Mouse (Mus musculus): ENCODE data around the gene Creb3l1.

Gene Creb3l1

GRCm38 (mm10) chr2:91997905-91998608 is 26.2 kb downstream of the Creb3l1 start:
- DNase-seq (ENCODE audit: low spot score): no peak

DNA sequence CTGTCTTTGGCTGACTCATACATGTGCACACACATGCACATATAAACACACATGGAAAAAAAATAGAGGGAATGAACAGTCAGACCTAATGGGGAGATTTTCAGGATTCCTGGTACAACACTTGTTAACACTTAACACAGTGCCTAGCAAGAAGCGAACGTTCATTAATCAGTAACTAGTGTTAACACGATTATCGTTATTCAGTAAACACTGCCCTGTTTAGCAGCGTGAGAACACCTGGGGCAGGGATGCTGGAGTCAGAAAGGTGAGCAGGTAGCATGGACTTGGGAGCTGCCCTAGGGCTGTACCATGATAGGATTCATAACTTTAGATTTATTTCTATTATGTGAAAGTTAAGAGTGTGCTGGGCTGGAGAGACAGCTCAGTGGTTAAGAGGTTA is 28.3 kb downstream of the Creb3l1 start:
- DNase-seq (ENCODE audit: low spot score): no peak

- no peak for DNase-seq (ENCODE audit: low spot score)
Observed at GRCm38 (mm10) chr2:91993409-91993808, 30.9 kb downstream of the Creb3l1 start.

DNA sequence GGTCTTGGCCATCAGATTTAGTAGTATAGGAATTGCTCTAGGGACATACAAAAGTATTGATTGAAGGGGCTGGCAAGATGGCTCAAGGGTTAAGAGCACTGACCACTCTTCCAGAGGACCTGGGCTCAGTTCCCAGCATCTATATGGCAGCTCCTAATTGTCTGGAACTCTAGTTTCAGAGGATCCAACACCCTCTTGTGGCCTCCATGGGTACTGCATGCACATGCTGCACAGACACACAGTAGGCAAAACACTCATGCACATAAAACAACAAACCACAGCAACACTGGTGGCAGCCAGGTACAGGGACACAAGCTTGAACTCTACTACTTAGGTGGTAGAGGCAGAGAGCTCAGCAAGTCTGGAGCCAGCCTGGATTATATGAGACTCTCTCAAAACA is 34.6 kb downstream of the Creb3l1 start:
- DNase-seq (ENCODE audit: low spot score): no peak

DNA sequence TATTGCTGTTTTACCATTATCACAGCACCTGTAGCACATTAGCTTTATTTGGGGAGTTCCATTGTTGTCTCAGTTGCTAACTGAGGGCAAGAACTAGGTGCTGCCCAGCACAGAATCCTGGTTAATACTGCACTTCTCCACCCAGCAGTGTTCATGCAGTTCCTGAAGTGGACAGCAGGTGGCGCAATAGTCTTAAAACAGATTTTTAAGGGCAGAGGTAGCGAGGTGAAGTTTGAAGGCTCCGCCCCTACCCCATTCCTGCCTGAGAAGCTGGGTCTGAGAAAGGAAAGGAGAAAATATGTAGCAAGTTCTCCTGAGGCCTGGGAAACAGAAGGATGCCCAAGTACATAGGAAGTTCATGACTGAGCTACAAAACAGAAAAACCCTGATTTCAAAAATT is 36.8 kb downstream of the Creb3l1 start:
- peak; percentile 85 for DNase-seq (ENCODE audit: low spot score)

GRCm38 (mm10) chr2:91986071-91986470 is 38.2 kb downstream of the Creb3l1 start:
- DNase-seq (ENCODE audit: low spot score): peak; percentile 69

GRCm38 (mm10) chr2:91984906-91985525 is 39.3 kb downstream of the Creb3l1 start:
- DNase-seq (ENCODE audit: low spot score): no peak

DNA sequence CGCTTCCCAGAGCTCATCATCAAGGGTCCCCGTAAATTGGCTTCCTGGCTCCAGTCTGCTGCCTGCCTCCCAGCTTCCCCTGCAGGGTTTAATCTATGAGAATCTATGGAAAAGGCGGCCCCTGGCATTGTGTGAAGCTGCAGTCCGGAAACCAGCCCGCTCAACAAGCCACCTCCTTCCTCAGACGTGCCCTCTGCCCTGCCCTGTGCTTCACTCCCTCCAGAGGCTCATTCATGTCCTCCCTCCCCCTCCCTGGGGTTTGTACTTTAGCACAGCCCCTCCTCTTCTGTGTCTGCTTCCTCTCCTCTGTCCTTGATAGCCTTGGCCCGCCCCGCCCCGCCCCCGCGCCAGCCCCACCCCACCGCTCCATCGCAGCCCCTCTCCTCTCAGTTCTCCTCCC is 39.9 kb downstream of the Creb3l1 start:
- peak; percentile 93 for DNase-seq (ENCODE audit: low spot score)

DNA sequence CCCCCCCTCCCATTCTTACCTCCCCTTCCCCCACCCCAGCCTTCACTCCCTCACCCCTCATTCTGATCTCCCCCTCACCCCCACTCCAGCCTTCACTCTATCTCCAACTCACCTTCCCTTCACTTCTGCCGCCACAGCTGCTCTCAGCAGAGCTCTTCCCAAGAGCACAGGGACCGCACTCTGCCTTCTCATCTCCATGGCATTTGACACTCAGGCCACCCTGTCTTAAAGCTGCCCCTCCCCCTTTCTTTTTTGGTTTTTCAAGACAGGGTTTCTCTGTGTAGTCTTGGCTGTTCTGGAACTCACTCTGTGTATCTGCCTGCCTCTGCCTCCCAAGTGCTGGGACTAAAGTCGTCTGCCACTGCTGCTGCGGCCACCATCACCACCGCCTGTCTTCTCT is 43.5 kb downstream of the Creb3l1 start:
- no peak for DNase-seq (ENCODE audit: low spot score)

DNA sequence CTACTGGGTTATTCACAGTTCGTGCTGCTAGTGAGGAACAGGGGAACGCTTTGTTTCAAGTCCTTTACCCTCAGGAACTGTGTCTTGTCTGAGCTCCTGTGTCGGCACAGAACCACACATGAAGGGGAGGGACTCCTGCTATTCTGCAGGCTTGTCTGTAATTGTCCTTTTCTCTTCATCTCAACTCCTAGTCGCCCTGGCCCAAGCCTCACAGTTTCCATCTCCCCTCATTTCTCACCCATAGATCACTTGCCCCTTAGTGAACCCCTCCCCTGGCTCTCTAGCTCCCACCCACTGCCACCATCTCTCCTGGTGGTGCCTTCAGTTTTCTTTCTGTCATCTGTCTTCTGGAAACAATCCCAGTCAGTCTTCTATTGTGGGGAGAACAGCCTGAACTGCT is 44.1 kb downstream of the Creb3l1 start:
- DNase-seq (ENCODE audit: low spot score): no peak

GRCm38 (mm10) chr2:91978547-91978946 is 45.8 kb downstream of the Creb3l1 start:
- no peak for DNase-seq (ENCODE audit: low spot score)

DNA sequence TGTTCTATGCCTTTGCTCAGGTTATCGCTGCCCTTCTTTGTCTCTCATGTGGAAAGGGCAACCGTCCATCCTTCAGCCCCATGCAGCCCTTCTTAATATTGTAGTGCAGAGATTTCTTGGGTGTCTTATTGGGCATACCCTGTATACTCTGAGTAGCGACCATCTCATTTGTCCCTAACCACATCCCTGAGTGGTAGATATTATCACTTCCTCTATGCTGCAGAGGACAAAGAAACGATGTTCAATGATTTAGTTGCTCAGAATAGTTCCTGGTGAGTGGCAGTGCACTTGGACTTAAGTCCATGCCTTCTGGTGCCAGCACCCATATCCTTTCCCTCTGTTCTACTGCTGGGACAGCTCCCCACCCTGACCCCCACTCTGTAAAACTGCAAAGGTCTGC is 46.3 kb downstream of the Creb3l1 start:
- no peak for DNase-seq (ENCODE audit: low spot score)

DNA sequence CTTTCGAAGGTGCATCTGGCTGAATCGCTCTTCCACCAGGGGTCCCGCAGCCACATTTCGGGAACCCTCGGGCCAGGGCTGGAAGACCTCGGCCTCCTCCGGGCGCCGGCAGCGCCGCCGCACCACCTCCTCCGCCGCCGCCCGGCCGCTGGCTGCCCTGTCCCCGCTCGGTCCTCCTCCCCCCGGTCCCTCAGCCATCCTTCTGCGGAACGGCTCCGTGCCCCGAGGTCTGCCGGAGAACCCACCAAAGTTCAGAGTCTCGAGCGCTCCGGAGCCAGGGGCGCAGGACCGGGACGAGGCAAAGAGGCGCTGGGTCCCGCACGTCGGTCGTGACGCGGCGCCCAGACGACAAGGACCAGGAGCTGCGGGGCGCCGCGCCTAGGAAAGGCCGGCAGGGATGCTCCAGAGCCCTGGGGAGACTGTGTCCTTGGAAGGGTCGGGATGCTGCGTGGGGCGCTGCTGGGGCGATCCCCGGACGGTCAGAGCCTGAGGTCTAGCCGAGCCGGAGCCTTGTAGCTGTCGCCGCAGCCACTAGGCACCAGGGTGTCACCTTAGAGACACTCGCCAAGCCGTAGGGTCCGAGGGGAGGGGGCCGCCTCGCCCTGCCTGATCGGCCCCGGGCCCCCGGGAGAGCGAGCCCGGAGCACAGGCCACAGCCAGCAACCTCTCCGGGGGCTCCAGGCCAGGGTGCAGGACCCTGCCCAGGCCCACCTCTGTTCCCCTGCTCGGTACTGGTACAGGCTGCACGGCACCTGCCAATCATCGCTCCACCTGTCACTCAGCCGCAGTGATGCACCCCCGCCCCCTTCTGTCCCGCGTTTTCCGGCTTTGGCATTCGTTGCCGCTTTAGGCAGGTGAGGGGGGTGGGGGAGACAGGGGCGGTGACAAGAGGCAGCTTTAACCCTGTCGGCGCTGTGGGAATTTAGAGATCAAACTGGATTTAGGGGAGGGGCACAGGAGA is 48.4 kb downstream of the Creb3l1 start, which contains the start of gene Dgkz:
Gene Dgkz, minus strand, starts transcription at position 284 of the 961 bp plus-strand sequence.
- DNase-seq (ENCODE audit: low spot score): no peak

DNA sequence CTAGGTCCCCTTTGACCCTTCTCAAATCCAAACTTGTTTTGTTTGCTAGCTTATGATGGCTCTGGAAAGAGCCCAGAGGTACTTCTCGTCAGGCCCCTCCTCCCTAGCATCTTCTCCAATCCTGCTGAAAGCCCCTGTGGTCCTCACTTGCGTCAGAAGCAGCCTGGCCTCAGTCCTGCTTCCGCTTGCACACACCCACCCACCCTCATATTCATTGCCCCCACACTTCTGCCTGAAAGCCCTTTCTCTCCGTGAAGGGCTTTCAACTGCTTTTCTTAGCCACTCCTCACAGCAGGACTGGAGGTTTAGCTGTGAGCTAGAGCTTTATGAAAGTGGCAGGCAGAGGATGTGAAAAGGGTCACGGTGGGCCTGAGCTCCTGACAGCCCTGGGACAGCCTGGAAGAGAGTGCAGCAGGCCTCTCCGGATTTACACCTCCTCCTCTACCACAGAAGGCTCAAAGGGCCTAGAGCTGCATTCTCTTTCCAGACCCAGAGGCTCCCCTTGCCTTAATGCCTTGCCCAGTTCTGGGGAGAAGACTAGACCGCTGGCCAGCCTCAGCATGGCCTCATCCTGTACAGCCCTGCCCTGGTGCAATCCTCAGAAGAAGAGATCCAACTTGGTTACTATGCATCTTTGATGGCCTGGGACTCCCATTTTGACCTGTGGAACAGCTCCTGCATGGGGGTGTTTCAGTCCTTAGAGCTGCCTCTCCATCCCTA is 50.7 kb downstream of the Creb3l1 start:
- DNase-seq (ENCODE audit: low spot score): no peak

DNA sequence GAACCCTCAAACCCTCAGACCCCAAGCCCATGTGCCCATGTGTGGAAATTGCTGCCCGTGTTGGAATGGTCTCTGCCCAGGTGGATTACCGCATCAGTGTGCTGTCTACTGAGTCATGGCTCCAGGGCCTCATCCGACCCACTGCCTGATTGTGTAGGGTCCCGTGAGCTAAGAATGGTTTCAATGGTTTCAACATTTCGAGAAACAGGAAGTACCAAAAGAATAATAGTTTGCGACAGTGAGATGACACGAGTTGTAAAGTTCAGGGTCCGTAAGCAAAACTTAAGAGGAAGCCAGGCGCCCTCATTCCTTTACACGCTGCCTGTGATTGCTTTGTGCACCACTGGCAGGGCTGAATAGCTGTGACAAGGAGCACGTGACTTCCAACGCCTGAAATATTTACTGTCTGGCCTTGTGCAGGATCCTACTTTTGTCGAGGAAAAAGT is 52.2 kb downstream of the Creb3l1 start:
- no peak for DNase-seq (ENCODE audit: low spot score)

DNA sequence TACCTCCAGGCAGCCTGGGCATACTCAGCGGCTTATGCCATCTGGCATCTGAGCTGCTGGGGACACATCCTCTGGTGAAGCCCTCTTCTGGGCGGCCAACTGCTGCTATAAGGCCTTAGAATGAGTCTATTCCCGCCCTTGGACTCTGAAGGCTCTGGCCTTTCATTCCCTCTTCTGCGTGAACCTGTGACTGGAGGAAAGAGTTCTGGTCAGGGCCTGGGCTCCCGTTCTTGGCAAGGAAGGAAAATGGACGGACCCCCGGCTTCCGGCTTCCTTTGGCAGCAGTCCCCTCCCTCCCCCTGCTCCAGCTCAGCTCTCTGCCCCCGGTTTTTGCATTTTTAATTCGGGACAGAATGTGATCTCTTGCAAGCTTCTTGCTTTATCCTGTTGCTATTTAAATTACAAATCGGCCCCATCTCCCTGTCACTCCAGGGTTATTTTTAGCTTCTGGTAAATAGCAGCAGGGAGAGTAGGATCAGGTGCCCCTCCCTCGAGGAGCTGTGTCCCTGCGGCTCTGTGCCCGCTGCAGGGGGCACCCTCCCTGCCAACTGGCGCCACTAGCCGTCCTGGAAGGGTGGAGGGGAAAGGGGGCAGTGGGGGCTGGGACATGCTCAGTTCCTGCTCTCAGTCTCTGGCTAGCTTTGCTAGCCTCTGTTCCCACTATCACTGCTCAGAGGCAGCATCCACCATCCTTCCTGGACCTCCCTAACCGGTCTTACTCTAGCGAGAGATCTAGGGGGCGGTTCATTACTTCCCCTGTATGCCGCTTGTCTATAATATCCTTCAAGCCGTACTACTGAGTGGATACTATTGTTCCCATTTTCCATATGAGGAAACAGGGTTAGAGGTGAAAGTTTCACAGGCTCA is 52.8 kb downstream of the Creb3l1 start:
- DNase-seq (ENCODE audit: low spot score): peak; percentile 68

DNA sequence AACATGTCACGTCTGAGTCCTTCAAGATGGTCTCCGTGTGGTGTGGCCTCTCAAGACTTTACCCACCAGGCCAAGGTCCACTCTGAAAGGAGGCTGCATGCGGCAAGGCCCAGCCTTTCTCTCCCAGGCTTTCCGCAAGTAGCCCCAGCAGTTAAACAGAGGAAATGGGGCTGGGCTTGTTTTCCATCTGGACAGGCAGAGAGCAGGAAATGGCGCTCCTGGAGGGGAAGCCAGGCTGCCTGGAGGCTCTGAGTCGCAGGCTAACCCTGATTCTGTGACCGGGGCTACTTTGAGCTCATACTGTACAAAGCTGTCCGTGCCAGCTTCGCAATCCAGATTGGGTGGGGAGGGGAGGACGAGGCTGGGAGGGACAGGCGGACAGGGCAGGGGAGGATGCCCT is 56.3 kb downstream of the Creb3l1 start:
- DNase-seq (ENCODE audit: low spot score): peak; percentile 81

GRCm38 (mm10) chr2:91966367-91966766 is 57.9 kb downstream of the Creb3l1 start:
- DNase-seq (ENCODE audit: low spot score): no peak

DNA sequence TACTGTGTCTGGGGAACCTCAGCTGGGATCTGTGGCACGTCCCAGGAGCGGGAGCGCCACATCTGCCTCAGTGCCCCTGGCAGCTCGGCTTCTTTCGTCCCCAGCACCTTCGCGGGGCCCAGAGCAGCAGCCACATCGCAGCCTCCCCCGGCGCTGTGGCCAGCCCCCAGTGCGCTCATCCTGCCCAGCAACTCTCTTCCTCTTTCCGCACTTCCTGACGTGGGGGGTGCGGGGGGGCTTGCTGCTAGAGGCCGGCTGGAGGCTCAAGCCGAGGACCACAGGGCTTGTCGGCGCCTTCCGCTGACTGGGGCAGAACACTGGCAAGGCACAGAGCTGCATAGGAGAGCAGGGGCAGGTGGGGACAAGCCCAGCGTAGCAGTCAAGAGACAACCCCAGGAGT is 58.9 kb downstream of the Creb3l1 start:
- DNase-seq (ENCODE audit: low spot score): peak; percentile 89

GRCm38 (mm10) chr2:91964610-91965204 is 59.6 kb downstream of the Creb3l1 start:
- DNase-seq (ENCODE audit: low spot score): no peak

Measured in lung, postnatal 25 days (tissue).